Mouse (Mus musculus) testis, adult 2 months (tissue): ENCODE measurements at regions not wholly inside any gene's neighbourhood (a gene's known extent, or its start where the extent isn't known, plus 50 kb on each side); places are given as distances from the start of the nearest gene placed in this dataset.
A peak's percentile ranks its signal among the peaks of the same experiment; 100 is the strongest.

ENCODE experiments used
- H3K27ac ChIP-seq: fragments of 200-500 bp; 2 replicates; pipeline ENCODE4 v1.5.1; 2012; ENCODE audit warnings: low read depth, low read length; ENCODE audit not compliant: control insufficient read depth, insufficient read depth
- H3K27me3 ChIP-seq: fragments of 200-500 bp; 2 replicates; pipeline ENCODE4 v1.6.1; 2012; ENCODE audit warnings: mild to moderate bottlenecking, low read length, moderate library complexity; ENCODE audit not compliant: control insufficient read depth, insufficient read depth
- H3K36me3 ChIP-seq: fragments of 200-500 bp; 2 replicates; pipeline ENCODE4 v1.6.1; 2012; ENCODE audit warnings: mild to moderate bottlenecking, low read length; ENCODE audit not compliant: control insufficient read depth, insufficient read depth
- H3K4me1 ChIP-seq: fragments of 200-500 bp; 2 replicates; pipeline ENCODE4 v1.6.1; 2012; ENCODE audit warnings: low read length; ENCODE audit not compliant: control insufficient read depth, insufficient read depth
- H3K4me3 ChIP-seq: fragments of 200-500 bp; 2 replicates; pipeline ENCODE4 v1.5.1; 2012; ENCODE audit warnings: low read depth, mild to moderate bottlenecking, low read length, moderate library complexity, mixed read lengths; ENCODE audit not compliant: control insufficient read depth
- CTCF ChIP-seq: fragments of 200-500 bp; IDR thresholded peaks from 2 replicates; pipeline ENCODE4 v1.5.1; 2012; ENCODE audit warnings: low read depth, mild to moderate bottlenecking, inconsistent platforms, low read length, moderate library complexity; ENCODE audit not compliant: control insufficient read depth, insufficient read depth, insufficient replicate concordance
- POLR2A ChIP-seq: fragments of 200-500 bp; IDR thresholded peaks from 2 replicates; pipeline ENCODE4 v1.6.1; 2012; ENCODE audit warnings: low read depth, mild to moderate bottlenecking, inconsistent platforms, low read length, moderate library complexity; ENCODE audit not compliant: control insufficient read depth

GRCm38 (mm10) chr9:57325962-57326361 is 63.5 kb upstream of the 1700017B05Rik start:
- Histone ChIP-seq H3K27ac (no peak overlapping the region), H3K4me1 (no peaks in the 10 kb centered on the region), H3K36me3 (no peaks in the 10 kb centered on the region), H3K27me3 (no peaks in the 10 kb centered on the region), H3K4me3 (no peak overlapping the region)
- TF ChIP-seq CTCF (no peak), POLR2A (no peak)

DNA sequence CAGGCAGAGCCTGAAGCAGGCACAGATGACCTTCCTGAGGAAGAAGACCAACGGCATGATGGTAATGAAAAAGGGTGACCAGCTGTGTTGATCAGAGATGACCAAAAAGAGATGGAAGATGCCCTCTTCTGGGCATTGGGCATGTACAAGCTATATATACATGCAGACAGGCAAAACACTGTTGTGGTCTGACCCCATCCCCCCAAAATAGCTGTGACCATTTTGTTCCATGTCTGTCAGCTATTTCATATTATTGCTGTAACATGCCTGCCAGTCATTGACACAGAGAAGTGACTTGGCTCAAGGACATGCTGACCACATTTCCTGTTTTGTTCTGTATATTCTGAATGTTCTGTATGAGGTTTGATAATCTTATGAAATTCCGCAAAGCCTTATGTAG is 56.6 kb upstream of the 1700017B05Rik start:
- H3K27ac ChIP-seq = no peak overlapping the region
- TF ChIP-seq CTCF (no peak), POLR2A (no peak)
- no peaks in the 10 kb centered on the region for H3K4me1 ChIP-seq
- no peaks in the 10 kb centered on the region for H3K27me3 ChIP-seq
- H3K4me3 ChIP-seq = no peak overlapping the region
- H3K36me3 ChIP-seq = no peaks in the 10 kb centered on the region

DNA sequence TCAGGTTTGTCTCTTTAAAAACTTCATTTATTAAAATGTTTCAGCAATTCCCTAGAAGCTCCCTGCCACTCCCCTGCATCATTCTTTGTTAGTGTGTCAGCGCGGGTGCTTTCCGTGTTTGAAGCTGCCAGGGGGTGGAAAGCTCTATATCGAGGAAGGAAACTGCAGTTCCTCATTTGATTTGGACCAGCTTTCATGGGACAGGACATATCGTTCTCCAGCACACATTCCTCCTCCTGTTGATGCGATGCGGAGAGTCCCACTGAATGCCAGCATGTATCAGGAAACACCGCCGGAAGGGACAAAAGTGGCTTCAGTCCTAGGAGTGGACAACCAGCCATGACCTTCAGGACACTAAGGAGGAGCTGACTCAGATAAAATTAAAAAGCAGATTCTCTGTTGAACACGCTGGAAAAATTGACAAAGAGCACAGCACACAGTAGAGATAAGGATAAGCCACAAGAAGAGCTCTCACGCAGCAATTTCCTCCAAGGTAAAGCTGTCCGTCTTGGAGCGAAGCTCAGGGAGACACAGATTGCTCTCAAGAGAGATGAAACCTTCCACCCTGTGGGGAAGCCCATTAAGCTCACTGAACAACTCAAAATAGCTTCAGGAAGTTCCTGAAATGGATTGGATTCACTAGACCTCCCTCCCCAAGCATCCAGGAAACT is 55.3 kb upstream of the 1700017B05Rik start:
- TF ChIP-seq CTCF (no peak), POLR2A (0 out of 2 replicates have a peak, but pooled peaks have one; percentile 31)
- no peaks in the 10 kb centered on the region for H3K36me3 ChIP-seq
- H3K27me3 ChIP-seq = no peaks in the 10 kb centered on the region
- H3K4me3 ChIP-seq = no peak overlapping the region
- H3K4me1 ChIP-seq = no peaks in the 10 kb centered on the region
- H3K27ac ChIP-seq = peak overlapping the region; percentile 64

DNA sequence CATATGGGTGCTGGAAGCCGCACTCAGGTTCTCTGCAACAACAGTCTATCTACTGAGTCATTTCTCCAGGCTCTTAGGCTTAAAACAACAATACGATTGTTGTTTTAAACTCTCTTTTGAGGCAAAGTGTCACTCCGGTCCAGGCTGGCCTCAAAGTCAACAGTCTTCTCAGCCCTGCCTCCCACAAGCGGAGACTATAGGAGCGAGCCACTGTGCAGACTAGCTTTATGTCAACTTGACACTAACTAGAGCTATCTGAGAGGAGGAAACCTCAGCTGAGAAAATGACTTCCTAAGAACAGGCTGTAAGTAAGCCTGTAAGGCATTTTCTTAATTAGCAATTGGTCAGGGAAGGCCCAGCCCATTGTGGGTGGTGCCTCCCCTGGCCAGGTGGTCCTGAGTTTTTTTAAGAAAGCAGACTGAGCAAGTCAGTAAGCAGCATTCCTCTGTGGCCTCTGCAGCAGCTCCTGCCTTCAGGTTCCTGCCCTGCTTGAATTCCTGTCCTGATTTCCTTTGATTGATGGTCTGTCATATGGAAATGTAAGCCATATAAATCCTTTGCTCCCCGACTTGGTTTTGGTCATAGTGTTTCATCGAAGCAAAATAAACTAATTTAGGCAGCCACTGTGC is 52.7 kb upstream of the 1700017B05Rik start:
- H3K36me3 ChIP-seq = no peaks in the 10 kb centered on the region
- TF ChIP-seq CTCF = no peak
- TF ChIP-seq POLR2A = no peak
- H3K27ac ChIP-seq = no peak overlapping the region
- no peaks in the 10 kb centered on the region for H3K4me1 ChIP-seq
- no peaks in the 10 kb centered on the region for H3K27me3 ChIP-seq
- H3K4me3 ChIP-seq = no peak overlapping the region

- no peak overlapping the region for H3K27ac ChIP-seq
- no peaks in the 10 kb centered on the region for H3K4me1 ChIP-seq
- H3K4me3 ChIP-seq = no peak overlapping the region
- H3K36me3 ChIP-seq = no peaks in the 10 kb centered on the region
- H3K27me3 ChIP-seq = no peaks in the 10 kb centered on the region
- no peak for TF ChIP-seq POLR2A
- no peak for TF ChIP-seq CTCF
Measured at GRCm38 (mm10) chr9:57313876-57314275, 51.5 kb upstream of the 1700017B05Rik start.

DNA sequence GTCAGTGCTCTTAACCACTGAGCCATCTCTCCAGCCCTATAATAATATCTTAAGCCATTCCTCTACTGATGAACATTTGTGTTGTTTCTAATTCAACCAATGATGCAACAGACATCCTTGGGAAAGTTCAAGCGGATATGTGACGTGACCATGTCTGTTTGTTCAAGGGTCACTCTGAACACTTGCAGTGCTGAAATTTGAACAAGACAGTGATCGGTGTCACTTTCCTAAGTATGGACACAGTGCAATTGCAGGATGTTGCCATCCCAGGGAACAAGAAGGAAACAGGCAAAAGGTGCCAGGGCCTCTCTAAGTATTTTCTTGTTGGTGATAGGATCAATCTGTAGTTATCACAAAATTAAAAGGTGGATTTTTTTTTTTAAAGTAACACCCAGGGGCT is 50.1 kb upstream of the 1700017B05Rik start:
- no peaks in the 10 kb centered on the region for H3K36me3 ChIP-seq
- H3K4me3 ChIP-seq = no peak overlapping the region
- TF ChIP-seq CTCF (no peak), POLR2A (no peak)
- no peaks in the 10 kb centered on the region for H3K4me1 ChIP-seq
- no peaks in the 10 kb centered on the region for H3K27me3 ChIP-seq
- no peak overlapping the region for H3K27ac ChIP-seq
